Mouse (Mus musculus) gastrocnemius, postnatal 10 days (tissue): ENCODE results near the gene Mrpl24. TPM values are rescaled to one million over a fixed set of nuclear protein-coding genes. Genes with fewer than 3 reads are reported as not detected.

ENCODE experiments used
- DNase-seq: peaks from one replicate; pipeline ENCODE4 v3.0.0; 2021; ENCODE audit warnings: mixed read lengths
- total RNA-seq, 2 experiments: library from RNA; stranded (reverse); gene quantifications; 2 replicates each; pipeline ENCODE4 v1.2.3; 2021

The Mrpl24 gene
- total RNA-seq, 2 experiments from 2014 or later = 47.3 to 55.6 TPM

DNA sequence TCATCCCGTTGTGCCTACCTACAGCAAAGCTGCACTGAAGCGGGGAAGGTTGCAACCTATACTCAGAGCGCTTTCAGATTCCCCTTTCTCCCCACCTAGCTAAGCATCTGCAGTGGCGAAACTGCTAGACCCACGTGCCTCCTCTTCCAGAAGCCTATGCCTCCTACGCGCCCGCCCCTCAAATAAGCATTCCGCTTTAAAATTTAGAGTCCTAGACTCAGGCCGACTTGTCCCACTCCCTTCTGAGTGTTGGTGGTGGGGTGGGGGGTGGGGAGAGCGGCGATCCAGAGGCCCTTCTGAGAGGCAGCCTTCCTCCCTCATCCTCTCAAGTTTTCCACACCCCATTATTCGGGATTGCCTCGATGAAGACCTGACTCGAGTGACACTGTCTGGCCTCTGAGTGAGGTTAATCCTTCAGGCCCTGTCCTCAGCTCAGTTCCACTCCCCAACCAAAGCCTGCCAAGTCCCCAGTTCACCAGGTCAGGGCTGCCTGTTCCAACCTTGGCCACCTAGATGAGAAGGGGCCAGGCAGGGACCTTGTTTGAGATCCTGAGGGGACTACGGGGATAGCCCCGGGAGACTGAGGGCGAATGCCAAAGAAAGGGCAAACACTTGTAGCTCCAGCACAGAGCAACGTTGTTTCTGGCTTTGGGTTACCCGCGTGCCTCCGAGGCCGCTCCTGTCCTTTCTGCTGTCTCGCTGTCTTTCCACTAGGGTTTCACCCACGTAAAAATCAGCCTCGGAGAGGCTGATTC, 27.9 kb downstream of the Mrpl24 start:
- peak; percentile 11 for DNase-seq

DNA sequence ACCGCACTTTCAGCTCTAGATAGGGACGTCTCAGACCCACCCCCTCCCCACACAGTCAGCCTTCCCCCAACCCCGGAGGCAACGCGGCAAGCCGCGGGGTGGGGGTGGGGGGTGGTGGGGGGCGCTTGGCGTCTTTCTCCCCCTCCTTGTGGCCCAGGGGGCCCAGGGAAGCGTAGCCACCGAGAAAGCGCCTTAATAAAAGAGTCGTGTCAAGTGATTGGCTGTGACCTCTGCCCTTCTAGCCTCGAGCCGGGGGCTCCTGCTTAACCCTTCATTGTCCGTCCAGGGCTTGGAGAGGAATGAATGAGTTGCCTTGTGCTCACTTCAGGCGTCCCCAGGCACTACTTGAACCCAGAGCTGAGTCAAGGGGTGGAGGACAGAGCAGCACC, 28.5 kb downstream of the Mrpl24 start:
- DNase-seq = no peak

DNA sequence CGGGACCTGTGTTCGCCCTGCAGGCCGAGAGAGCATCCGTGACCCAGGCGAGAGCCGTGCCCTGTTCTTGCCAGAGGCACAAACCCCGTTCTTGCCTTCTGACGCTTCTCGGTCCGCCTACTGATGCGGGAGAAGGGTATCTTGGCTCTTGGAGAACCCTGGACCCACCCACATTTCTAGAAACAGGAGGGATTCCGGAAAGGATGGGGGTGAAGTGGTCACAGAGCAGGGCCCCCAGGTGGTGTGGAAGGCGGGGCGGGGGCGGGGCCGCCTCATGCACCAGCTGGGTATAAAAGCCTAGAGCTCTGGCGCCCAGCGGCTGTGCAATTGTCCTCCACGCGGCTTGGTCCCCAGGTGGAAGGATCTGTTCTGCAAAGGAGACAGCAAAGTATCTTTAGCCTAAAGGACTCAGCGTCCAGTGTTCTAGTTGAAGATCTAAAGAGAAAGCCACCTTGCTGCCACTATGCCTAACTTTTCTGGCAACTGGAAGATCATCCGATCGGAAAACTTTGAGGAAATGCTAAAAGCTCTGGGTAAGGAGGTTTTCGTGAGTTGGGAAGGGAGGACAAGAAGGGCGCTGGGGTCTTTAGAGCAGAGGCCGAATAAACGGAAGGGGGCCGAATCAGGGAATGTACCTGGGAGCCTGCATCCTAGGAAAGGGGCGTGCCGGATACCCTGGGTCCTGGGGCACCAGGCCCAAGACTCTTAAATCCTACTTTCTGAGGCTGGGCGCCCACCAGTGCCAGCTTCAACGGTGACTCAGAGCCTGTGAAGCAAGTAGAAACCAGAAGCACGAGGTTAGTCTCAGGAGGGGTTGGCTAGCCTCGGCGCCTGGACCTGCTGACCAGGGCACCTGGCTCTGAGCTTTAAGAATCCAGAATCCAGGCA, 29.3 kb downstream of the Mrpl24 start, which contains the start of gene Crabp2:
TSS of gene Crabp2 (plus strand) at position 289 of the 888 bp plus-strand sequence.
- DNase-seq = peak; percentile 10

DNA sequence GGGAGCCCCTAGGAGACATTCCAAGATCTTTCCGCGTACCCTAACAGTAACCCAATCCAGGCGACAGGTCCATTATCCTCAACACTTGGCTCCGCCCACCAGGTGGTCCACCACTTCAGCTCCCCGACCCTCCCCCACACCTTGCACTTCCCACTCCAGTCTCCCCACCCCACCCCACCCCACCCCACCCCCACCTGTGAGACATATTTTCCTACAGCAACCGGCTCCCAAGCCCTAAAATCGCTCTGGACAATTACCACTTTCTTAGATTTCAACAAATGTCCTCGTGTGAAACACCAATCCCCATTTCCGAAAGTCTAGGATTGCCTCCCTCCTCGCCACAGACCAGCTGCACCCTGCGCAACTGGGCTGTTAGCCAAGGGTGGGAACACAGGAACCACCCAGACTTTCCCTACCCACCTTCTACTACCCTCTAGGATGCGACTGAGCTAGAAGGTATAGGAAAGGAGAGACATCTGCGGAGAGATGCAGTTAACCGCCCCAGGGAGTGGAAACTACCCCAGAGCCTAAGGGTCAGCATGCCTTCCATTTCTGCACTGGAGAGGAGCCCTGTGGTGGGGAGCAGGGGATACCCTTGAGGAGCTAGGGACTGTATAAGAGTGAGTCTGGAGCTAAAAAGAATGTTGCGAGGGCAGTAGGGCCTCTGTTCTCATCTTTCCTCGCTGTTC, 30.1 kb downstream of the Mrpl24 start:
- no peak for DNase-seq

DNA sequence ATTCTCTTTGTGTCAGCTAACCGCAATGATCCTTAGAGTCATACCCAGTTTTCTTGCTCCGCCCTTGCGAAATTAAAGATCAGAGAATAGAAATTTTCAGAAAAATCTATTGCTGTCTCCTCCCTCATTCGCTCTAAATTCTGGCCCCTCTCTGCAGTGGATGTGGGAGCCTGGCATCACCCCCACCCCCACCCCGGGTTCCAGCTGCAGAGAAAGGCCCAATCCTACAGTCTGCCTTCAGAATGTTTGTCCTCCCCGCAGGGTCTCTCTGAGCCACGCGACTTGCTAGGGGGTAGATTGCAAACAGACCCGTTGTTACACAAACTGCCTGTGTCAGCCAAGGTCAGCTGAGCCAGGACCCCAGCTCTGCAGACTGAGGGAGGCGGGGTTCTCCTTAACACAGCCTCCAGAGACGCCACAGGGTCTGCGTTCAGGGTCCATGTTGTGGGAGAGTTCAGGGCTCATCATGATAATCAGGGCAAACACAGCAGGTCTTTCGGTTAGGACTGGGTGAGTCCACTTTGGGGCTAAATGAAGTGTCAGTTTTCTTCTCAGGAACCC, 30.7 kb downstream of the Mrpl24 start:
- DNase-seq = no peak

DNA sequence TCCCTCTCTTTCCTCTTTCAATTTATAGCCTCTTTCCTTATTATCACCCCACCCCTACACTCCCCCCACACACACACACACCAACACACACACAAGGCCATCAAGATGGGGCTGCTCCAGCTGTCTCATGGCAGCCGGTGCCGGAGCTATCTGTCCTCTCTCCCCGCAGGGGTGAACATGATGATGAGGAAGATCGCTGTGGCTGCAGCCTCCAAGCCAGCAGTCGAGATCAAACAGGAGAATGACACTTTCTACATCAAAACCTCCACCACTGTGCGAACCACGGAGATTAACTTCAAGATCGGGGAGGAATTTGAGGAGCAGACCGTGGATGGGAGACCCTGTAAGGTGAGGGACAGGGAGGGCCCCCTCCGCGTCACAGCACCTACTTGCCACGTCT, 32.6 kb downstream of the Mrpl24 start:
- no peak for DNase-seq

DNA sequence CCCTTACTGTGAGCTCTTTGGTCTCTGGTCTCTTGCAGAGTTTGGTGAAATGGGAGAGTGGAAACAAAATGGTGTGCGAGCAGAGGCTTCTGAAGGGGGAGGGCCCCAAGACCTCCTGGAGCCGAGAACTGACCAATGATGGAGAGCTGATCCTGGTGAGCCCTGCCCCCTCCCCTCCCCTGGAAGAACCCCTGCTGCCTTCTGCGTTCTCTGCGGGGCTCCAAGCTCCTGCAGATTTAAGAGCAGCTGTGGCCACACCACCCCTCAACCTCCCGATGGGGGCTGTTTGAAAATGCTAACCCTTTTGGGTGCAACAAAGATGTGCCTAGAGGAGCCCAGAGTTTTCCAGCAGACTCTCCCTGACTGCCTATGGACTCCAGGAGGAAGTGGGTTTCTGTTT, 33.1 kb downstream of the Mrpl24 start:
- peak; percentile 15 for DNase-seq

DNA sequence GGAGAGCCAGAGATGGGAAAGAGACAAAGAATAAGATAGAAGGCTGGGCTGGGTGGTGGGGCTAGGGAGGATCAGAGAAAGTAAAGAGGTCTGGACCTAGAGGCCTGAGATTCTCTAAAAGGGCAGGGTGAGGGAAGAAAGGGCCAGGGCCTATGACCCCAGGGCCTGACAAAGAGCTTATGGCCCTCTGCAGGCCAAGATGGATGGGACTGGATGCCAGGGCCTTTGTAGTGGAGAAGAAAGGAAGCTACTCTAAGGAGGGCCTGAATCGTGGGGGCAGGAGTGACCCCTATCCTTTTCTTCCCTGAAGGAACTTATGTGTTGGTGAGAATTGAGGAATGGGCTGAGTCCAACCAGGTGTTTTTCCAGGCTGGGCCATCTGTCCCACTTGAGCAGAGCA, 38.8 kb downstream of the Mrpl24 start:
- no peak for DNase-seq

DNA sequence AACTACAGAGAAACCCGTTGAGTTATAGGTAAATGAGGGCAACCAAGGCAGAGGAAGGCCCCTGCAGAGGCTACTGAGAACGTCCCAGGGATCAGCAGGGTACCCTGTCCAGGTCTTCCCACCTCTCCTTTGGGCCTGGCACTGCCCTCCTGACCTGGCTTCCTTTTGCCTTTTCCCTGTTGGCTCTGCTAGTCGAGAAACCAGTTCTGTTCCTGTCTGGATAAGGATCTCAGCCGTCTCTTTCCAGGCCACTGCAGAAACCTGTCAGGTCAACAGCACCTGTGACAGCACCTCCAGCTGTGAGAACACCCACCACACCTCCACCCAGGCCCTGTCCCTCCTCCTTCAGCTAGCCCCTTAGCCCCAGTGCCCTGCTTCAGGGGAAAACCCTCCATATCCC, 39.2 kb downstream of the Mrpl24 start:
- DNase-seq = no peak

DNA sequence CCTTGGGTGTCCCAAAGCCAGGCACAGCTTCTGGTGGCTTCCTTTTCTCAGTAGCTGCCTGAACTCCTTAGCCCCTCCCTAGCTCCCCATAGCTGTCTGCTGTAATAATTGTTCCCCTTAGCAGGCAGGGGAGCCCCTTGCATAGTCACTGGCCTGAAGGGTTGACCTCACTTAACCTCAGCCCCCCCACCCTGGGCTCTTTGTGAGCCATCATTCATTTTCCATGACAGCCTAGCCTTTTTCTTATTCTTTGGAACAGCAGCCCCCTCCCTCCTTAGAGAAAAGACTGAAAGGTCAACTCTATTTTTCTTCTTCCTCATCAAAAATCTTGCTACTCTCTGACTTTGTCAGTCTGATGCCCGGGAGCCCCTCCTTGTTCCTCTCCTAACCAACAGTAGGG, 39.7 kb downstream of the Mrpl24 start:
- no peak for DNase-seq

DNA sequence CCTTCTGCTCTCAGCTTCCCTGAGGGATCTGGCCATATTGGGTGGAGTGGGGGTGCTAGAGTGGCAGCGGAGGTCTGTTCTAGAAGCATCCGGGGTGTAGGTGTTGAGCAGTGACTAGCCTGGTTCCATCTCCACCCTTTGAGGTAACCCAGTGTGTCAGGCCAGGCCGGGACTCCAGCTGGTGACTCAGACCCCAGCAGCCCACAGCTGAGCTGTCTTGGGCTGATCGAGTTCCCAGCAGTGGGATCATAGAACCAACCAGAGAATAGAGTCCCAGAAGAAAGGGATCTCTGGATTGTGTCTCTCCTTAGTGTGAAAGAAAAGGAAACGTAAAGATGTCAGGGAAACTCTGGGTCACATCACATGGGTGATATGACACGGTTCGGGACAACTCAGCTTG, 40.1 kb downstream of the Mrpl24 start:
- no peak for DNase-seq

DNA sequence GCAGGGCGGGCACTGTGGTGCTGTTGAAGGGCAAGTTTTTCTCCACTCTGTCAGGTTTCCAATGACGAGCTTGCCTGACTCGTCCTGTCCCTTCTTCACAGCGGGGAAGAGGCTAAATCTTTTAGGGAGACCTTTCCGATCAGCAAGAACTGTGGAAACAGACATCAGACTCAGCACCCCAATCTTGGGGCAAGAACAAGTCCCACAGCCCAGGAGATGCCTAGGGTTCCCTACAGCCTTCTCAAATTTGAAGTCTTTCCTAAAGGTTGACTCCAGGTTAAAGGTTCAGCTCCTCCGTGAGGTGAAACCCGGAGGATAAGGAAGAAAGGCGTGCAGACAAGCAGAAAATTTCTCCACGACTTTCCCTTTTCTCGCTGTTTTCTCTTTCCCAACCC, 40.9 kb downstream of the Mrpl24 start:
- DNase-seq = no peak

DNA sequence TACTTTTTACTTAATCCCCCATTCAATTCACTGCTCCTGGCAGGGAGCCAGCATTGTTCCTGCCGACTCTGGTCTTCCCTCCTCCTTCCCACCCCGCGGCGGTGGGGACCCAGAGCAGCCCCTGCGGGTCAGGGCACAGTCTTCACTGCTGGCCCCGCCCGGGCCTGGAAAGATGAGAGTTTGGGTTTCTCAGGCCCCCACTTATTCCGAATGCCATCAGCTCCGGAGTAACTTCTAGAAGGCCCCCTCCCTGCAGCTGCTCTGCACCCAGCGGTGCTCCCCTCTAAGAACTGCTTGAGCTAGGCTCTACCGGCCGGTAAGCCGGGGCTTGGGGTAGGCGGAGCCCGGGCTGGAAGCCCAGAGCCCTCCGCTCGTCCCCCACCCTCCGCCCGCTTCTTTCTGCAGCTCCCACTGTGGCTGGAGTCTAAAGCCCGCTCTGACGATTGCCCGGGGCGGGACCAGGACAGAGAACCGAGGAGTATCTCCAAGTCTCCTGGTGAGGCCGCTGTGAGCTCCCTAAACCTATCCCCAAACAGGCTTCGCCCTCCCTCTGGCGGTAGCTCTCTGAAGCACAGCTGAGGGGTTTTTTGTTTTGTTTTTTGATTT, 41.4 kb downstream of the Mrpl24 start:
- peak; percentile 87 for DNase-seq

DNA sequence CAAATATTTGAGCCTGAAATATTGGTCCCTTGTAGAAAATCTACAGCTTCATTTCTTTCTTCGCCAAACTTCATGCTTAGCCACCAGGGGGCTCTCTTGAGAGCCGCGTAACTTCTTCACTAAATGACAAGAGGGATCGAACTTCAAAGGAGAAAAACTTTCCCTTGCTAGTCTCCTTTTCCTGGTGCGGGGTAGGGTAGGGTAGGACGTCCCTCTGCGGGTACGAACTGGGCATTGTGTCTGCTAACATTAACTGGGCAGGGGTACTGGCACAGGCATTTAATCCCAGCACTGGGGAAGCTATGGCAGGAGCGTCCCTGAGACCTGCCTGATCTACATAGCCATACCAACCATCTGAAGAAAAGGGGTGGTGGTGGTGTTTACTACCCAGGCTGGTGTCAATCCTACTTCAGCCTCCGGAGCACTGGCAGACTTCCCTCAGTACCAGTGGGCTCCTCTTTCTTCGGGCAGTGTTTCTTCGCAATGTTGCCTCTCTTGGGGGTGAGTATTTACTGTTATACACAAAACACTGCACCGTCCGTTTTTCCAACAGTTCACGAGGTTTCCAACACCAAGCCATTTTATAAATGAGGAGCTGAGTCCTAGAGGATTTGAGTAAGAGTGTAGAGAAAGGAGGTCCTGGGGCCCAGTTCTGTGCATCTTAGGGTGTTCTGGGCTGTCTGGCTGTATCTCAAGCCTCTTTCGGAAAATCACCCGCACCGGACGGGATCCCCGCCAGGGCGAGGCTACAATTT, 51.1 kb downstream of the Mrpl24 start:
- peak; percentile 62 for DNase-seq

DNA sequence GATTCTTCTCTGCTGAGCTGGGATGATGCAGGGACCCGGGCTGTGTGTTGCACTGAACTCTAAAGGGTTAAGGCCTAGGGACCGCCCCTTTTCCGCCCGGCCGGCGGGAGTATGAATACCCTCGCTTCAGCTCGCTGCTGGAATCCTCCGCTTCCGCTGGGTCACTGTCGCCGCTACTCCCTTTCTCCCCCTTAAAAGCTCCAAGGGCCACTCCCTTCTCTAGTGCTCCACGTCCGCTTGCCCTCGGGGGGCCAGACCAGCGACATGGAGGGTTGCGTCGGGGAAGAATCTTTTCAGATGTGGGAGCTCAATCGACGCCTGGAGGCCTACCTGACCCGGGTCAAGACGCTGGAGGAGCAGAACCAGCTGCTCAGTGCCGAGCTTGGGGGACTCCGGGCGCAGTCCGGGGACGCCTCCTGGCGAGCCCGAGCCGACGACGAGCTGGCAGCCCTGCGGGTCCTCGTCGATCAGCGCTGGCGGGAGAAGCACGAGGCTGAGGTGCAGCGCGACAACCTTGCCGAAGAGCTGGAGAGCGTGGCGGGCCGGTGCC, 51.7 kb downstream of the Mrpl24 start, which contains the start of gene Nes:
TSS of gene Nes (plus strand) at position 140 of the 550 bp plus-strand sequence.
- DNase-seq = peak; percentile 69

DNA sequence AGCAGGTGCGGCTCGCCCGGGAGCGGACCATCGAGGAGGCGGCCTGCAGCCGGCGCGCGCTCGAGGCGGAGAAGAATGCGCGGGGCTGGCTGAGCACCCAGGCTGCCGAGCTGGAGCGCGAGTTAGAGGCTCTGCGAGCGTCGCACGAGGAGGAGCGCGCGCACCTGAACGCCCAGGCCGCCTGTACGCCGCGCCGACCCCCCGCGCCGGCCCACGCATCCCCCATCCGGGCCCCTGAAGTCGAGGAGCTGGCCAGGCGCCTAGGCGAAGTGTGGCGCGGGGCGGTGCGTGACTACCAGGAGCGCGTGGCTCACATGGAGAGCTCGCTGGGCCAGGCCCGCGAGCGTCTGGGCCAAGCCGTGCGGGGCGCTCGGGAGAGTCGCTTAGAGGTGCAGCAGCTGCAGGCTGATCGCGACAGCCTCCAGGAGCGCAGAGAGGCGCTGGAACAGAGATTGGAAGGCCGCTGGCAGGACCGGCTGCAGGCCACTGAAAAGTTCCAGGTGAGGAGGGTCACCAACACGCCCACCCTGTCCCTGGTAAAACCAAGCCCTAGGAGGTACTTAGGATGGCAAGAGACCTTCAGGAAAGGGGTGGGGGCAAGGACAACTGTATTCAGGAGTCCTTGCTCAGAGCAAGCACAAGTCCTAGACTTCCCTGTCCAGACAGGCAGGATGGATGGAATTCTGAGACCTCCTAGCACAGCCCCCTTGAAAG, 52.3 kb downstream of the Mrpl24 start:
- DNase-seq = no peak

DNA sequence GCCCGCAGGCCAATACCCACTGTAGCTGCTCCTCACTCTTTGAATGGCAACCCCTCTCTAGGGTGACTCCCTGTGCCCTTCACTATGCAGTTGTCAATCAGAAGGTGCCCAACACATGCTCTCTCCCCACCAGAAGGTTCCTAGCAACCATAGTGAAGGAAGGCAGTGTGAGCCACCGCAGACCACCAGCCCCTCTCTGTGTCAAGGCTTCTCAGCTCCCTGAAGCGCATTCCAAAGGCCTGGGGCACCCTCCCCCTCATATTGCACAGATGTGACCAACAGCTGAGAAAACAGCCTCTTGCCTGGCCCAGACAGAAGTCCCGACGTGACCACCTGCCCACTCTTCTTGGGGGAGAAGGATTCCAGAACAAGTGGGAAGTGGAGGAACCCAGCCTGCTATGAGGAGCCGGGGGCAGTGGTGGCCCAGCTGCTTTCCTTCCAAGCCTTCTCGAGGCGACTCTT, 52.9 kb downstream of the Mrpl24 start:
- DNase-seq = no peak

DNA sequence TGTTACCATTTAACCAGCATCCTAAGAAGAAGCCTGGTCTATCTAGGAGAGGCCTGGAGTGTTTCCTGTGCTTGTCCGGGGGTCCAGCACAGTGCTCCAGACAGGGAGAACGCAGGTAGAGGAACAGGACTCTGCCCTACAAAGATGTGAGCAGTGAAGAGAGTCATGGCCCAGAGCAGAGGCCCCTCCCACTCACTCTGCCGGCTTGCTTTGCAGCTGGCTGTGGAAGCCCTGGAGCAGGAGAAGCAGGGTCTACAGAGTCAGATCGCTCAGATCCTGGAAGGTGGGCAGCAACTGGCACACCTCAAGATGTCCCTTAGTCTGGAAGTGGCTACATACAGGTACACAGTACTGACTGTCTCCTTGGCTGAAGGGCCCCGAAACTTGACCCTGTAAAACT, 53.5 kb downstream of the Mrpl24 start:
- DNase-seq = no peak
